Mouse (Mus musculus) cerebellum, adult 8-10 months (tissue): ENCODE measurements at regions not wholly inside any gene's neighbourhood (a gene's known extent, or its start where the extent isn't known, plus 50 kb on each side); places are given as distances from the start of the nearest gene placed in this dataset.
"Not testable (repeated sequence)": the region's sequence is repeated elsewhere in the genome, so short reads cannot be mapped to it uniquely, and the experiment has no call there.

Experiments
- DNase-seq: peaks from one replicate; pipeline ENCODE4 v3.0.0; 2022

GRCm38 (mm10) chr10:117497082-117497481 is 117.3 kb upstream of the Cpsf6 start:
- not testable (repeated sequence) for DNase-seq

DNA sequence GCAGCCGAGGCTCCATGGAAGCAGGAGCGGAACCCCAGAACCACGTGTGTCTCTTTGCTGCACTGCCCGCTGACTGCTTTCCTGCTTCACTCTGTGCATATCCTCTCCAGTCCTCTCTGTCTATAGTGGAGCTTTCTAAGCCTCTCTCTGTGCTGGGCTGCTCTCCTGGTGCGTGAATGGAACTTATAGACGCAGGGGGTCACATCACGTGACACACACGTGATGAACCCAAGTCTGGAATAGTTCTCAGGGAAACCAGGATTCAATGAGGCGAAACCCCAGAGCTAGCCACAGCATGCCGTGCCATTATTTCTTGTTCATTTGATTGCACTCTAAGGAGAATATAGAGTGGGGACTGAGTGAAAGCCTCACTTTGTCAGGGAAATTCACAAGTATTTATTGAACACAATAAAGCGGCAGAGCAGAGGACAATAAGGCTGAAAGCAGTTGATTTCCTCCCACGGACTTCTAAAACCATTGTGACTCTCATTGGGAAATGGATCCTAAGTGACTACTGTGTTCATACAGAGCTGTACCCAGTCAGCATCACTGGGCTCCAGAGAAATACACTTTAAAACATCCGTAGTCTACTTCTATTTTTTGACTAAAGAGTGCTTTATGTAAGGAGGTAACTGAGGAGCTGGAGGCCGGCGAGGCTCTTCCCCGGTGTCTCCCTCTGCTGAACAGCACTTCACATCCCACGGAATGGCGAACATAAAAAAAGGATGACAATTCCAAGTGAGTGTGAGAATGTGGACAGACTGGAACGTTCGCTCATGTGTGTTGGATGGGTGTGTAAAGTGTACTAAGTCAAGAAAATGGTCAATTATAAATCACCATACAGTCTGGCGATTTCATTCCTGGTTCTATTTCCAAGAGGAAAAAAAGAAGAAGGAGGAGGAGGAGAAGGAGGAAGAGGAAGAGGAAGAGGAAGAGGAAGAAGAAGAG is 116.5 kb upstream of the Cpsf6 start:
- no peak for DNase-seq

DNA sequence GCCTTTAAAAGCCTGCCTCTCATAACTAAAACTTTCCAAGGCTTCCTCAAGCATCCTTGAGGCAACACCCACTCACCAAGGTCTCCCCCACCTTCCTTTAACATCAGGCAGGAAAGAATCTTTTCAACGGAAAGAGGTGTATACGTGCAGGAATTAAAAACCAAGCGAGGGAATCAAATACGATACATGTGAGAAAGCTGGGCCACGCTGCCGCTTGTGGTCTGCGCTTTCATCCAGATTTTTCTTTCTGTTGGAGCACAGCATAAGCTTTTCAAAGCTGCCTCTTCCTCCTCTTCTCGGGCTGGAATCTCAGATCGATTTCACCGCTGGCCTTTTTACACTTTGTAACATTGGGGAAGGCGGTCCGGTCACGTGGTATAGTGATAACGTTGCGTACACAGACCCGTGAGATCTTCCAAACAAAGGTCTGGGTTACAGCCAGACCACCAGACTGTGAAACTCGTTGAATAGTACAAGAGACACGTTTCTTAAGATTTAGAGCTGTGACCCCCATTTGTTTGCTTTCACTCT is 114.4 kb upstream of the Cpsf6 start:
- no peak for DNase-seq

GRCm38 (mm10) chr10:117493824-117494121 is 114.0 kb upstream of the Cpsf6 start:
- no peak for DNase-seq

- no peak for DNase-seq
Observed at GRCm38 (mm10) chr10:117493091-117493823, 113.4 kb upstream of the Cpsf6 start.

GRCm38 (mm10) chr10:117492391-117492990 is 112.7 kb upstream of the Cpsf6 start:
- DNase-seq, result no peak

DNA sequence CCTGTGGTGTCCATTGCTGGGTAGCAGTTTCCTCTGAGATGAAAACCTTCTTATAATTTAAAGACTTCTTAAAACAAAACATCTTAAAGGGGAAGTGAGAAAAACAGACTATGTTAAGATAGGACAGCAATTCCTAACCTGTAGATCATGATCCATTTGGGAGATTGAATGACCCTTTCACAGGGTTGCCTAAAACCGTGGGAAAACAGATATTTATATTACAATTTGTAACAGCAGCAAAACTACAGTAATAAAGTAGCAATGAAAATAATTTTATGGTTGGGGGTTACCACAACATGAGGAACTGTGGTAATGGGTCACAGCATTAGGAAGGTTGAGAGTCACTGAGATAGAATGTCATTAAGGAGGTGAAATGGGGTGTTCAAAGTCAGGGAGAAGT is 111.9 kb upstream of the Cpsf6 start:
- no peak for DNase-seq

GRCm38 (mm10) chr10:117490851-117491595 is 111.2 kb upstream of the Cpsf6 start:
- no peak for DNase-seq

- no peak for DNase-seq
Observed at GRCm38 (mm10) chr10:117483091-117483600, 103.3 kb upstream of the Cpsf6 start.

GRCm38 (mm10) chr10:117482361-117482760 is 102.5 kb upstream of the Cpsf6 start:
- no peak for DNase-seq

GRCm38 (mm10) chr10:117481341-117481990 is 101.7 kb upstream of the Cpsf6 start:
- no peak for DNase-seq

- DNase-seq, result no peak
Observed at GRCm38 (mm10) chr10:117480456-117480850, 100.6 kb upstream of the Cpsf6 start.

GRCm38 (mm10) chr10:117479721-117480455 is 100.1 kb upstream of the Cpsf6 start:
- no peak for DNase-seq

DNA sequence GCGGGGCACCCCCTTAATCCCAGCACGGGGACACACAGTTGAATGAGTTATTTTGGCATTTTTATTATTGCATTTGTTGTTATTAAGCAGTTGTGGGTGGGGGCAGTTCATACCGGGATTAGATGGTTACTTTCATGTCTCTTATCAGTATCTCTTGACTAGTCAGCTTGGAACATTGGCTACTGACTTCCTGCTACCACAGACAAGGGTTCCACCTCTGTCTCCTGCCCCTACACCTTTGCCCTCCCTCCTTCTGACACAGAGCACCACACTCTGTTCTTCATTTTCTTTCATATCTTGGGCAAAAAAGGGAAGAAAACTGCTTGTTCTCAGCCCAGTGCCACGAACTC is 99.1 kb upstream of the Cpsf6 start:
- DNase-seq, result no peak

DNA sequence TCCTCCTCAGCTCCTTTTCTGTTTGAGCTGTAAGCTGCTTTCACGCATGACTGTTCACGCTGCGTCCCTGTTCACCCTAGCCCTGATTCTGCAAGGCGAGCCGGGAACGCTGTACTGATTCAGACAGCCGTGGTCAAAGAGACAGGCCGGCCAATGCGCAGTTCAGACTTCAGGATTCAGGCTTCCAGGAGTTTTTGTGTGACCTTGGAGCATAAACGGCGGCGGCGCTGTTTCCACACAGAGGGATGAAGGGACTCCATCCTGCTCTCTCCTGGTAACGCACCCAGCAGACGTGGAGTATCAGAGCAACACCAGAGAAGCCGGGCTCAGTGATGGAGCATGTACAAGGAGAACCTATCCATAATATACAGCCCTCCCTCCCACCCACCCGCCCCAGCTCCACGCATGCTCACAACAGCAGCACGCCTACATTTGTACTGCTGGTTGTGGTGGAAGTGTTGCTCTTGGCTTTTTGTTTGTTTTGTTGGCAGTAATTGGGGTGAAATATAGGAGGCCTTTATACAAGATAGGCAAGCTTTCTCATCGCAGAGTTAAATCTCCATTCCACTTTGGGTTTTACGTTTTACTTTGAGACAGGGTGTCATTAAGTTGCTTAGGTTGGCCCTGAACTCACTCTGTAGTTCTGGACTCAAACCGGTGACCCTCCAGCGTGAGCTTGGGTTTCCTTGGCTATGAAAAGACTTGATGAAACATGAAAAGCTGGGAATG is 98.6 kb upstream of the Cpsf6 start:
- DNase-seq, result no peak

DNA sequence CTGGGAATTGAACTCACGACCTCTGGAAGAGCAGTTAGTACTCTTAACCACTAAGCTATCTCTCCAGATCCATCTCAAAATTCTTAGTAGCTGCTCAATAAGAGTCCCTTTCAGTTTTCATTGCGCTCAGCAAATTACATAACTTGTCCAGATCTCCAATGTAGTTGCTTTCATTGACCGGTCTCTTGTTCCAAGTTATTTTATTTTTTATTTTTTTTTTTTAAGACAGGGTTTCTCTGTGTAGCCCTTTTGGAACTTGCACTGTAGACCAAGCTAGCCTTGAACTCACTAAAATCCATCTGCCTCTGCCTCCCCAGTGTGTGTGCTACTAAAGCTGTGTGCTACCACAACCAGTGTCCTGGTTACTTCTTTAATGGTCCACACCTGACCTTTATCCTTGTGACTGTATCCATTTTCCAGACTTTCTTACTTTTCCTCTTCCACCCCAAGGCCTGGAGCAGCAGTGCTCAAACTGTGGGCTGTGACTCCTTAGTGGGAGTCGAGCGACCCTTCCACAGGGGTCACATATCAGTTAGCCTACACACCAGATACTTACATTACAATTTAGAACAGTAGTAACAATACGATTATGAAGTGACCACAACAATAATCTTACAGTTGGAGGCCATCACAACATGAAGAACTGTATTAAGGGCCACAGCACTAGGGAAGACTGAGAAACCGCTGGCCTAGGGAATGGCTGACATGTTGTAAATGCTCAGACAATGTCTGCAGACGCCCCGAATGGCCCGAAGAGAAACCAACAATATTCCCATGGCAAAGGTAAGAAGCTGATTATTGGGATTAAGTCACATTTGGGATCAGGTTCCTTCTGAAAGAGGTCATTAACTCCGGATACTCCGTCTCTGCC is 97.8 kb upstream of the Cpsf6 start:
- DNase-seq, result no peak

DNA sequence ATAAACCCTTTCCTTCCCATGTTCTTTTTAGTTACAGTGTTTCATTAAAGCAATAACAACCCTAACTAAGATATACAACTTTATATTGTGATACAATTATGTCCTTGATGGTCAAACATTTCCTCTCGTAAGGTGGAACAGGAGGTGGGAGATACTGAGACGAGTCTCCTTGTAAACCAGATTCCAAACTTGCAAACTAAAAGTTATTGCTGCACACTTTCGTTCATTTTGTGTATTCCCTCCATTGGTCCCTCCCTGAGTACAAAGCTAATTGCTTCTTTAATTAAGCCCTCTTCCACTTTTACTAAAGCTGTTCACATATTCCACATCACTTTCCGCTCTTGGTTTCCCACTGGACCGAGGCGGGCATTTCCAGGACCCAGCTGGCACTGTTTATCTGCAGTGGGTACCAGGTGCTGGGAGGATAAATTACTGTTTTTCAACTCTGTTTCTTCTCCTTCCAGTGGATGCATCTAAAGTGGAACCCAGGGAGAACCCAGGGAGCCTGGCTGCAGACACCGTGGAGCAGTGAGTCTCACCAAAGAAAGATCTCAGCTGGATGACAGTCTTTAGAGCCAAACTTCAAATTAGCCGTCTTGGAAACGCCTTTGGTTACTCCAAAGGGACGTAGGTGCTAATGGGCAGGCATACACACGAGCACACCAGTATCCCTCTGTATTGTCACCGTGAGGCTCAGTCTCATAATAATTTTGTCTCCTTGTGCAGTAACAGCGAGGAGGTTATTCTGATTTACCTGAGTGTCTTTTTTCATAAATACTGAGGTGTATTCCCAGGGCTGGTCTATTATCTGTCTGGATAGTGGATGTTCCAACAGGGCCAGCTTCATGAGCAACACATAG is 95.5 kb upstream of the Cpsf6 start:
- no peak for DNase-seq

GRCm38 (mm10) chr10:117474351-117475085 is 94.7 kb upstream of the Cpsf6 start:
- DNase-seq, result no peak
